Mouse (Mus musculus): ENCODE data around the gene Usf1.

Gene Usf1

GRCm38 (mm10) chr1:171452923-171453322 is 41.8 kb downstream of the Usf1 start:
- peak; percentile 38 for DNase-seq (ENCODE audit: low read depth)

DNA sequence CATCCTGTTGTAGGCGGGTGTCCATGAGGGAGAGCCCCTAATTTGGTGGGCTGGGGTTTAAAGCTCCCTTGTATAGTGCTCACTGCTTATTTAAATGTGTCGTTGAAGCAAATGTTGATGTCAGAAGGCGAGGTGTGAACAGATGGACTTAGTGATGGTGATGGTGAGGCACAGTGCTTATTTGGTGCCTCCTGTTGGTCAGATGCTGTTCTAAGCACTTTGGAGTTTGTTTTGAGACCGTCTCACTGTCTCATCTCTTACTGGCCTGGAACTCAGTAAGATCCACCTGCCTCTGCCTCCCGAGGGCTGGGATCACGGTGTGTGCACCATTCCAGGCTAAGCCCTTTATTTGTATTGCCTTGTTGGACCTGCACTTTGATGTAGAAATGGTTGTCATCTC is 43.8 kb downstream of the Usf1 start:
- DNase-seq (ENCODE audit: low read depth), result peak; percentile 39

DNA sequence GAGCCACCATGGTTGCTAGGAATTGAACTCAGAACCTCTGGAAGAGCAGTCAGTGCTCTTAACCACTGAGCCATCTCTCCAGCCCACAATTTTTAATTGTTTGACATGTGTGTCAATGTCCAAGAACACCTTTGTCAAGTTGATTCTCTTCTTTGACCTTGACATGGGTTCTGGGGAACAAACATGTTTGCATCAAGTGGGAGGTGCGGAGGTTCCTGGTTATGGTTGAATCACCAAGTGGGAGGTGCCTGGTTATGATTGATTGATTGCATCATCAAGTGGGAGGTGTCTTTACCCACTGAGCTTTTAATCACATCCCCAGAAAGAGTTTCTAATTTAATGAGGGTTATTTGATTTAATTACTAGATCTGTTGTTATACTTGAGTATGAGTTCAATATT is 46.5 kb downstream of the Usf1 start:
- DNase-seq (ENCODE audit: low read depth), result peak; percentile 37

GRCm38 (mm10) chr1:171459791-171460190 is 48.7 kb downstream of the Usf1 start:
- no peak for DNase-seq (ENCODE audit: low read depth)

GRCm38 (mm10) chr1:171460551-171461503 is 49.7 kb downstream of the Usf1 start:
- DNase-seq (ENCODE audit: low read depth), result no peak

DNA sequence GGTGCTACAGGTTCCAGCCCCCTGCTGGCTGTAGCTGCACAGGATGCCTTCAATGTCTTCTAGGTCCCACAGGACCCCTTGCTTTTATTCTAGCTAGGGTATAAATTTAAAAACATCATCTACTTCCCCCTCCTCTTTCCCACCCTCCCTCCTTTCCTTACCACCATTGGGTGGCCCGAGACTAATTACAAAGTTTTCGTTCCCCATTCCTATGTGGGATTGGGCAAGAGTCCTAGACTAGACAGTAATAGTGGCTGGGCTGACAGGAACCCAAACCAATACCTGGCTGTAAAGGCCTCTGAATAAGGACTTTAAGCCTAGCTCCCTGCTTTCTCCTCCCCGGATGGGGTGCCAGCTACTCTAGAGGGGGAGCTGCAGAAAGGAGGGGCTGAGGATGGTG is 52.0 kb downstream of the Usf1 start:
- no peak for DNase-seq (ENCODE audit: low read depth)

- DNase-seq (ENCODE audit: low read depth), result no peak
Measured at GRCm38 (mm10) chr1:171465749-171466412, 54.8 kb downstream of the Usf1 start.

GRCm38 (mm10) chr1:171466565-171466964 is 55.5 kb downstream of the Usf1 start:
- no peak for DNase-seq (ENCODE audit: low read depth)
